In genomic region chr3:30788531-30788930, GRCm38 (mm10) we compare ENCODE assay signal across 18 mouse cellular contexts. TPM values are rescaled to one million over a fixed set of nuclear protein-coding genes. Genes with fewer than 3 reads are reported as not detected.
DNase-seq lines count a peak whose midpoint lies in the region; ATAC-seq and TF ChIP-seq lines count a peak whose summit lies in the region.
"Had no signal": no experiment of that assay in that cellular context is flagged by ENCODE, and none has a peak within 500 bp of the region (broad histone marks: within the 10 kb centered on the region; RNA-seq: fewer than 3 reads in every experiment).

No protein-coding gene starts in this region.

- WGBS in heart, adult 2 months, result 16% methylated on average over 5 of the region's 5 CpGs

- DNase-seq in heart, adult 2 months, result no peak
- no peak for DNase-seq in heart, postnatal 36 days
- peak; percentile 84 for DNase-seq in Muller cell, postnatal 12 days (ENCODE audit: inconsistent ontology term)
- peak; percentile 68 for DNase-seq in lung, postnatal 25 days (ENCODE audit: low spot score)
- no peak for DNase-seq in neural tube, embryonic 10.5 days (ENCODE audit: extremely low spot score, low spot score)
- DNase-seq: cerebellum, adult 9-11 months; kidney, postnatal 10 days had no signal

- TF ChIP-seq POLR2A in heart, adult 2 months (IDR thresholded peaks at IDR 0.05; ENCODE audit: insufficient read depth, low read depth, low read length), result no peak
- no peak for TF ChIP-seq POLR2A in ES-Bruce4 (IDR thresholded peaks at IDR 0.05; ENCODE audit: insufficient read depth, low read length)

- no peaks in the 10 kb centered on the region for H3K27me3 ChIP-seq in heart, adult 2 months (ENCODE audit: control insufficient read depth, insufficient read depth, low read length)
- no peaks in the 10 kb centered on the region for H3K27me3 ChIP-seq in ES-Bruce4 (ENCODE audit: control insufficient read depth, insufficient read depth, low read length, poor library complexity, severe bottlenecking)
- H3K27me3 ChIP-seq: embryonic facial prominence, embryonic 13.5 days had no signal

- no peaks in the 10 kb centered on the region for H3K79me2 ChIP-seq in heart, adult 2 months (replicated peaks; ENCODE audit: control insufficient read depth, insufficient read depth, low read length)

- H3K27ac ChIP-seq in heart, adult 2 months, result no peak overlapping the region
- peak overlapping the region; percentile 65; the same call in 1 of the 2 replicates for H3K27ac ChIP-seq in ES-Bruce4 (ENCODE audit: insufficient read depth, low read length)
- H3K27ac ChIP-seq: embryonic facial prominence, embryonic 13.5 days; liver, embryonic 12.5 days had no signal

- peak; percentile 32; the same call in 1 of the 2 replicates for TF ChIP-seq EP300 in heart, adult 2 months (IDR thresholded peaks at IDR 0.05; ENCODE audit: insufficient read depth, low read depth, low read length)
- TF ChIP-seq EP300 in ES-Bruce4 (IDR thresholded peaks at IDR 0.05; ENCODE audit: insufficient read depth, low read depth, low read length), result no peak

- no peak overlapping the region for H3K4me3 ChIP-seq in heart, adult 2 months
- H3K4me3 ChIP-seq in ES-Bruce4 (ENCODE audit: low read depth, low read length), result no peak overlapping the region
- H3K4me3 ChIP-seq: embryonic facial prominence, embryonic 13.5 days; liver, embryonic 12.5 days had no signal

- TF ChIP-seq CTCF in heart, adult 2 months (IDR thresholded peaks at IDR 0.05), result no peak
- no peak for TF ChIP-seq CTCF in ES-Bruce4 (IDR thresholded peaks at IDR 0.05; ENCODE audit: low read depth, low read length)

- no peaks in the 10 kb centered on the region for H3K9me3 ChIP-seq in ES-Bruce4 (replicated peaks; ENCODE audit: control insufficient read depth, insufficient read depth, low read length, poor library complexity, severe bottlenecking)
- H3K9me3 ChIP-seq: embryonic facial prominence, embryonic 13.5 days; liver, embryonic 12.5 days had no signal

- ATAC-seq in megakaryocyte, adult 5-6 weeks (ENCODE audit: poor library complexity, severe bottlenecking), result no peak
- ATAC-seq: activated CD4-positive, CD25-positive, alpha-beta regulatory T cell, adult 4 months; liver, embryonic 12.5 days had no signal

- H3K36me3 ChIP-seq in heart, adult 2 months (ENCODE audit: control insufficient read depth, insufficient read depth, low read length), result no peaks in the 10 kb centered on the region; the same call in 1 of the 2 replicates
- H3K36me3 ChIP-seq in ES-Bruce4 (ENCODE audit: control insufficient read depth, insufficient read depth, low read length, poor library complexity, severe bottlenecking), result no peaks in the 10 kb centered on the region
- H3K36me3 ChIP-seq: embryonic facial prominence, embryonic 13.5 days; liver, embryonic 12.5 days had no signal

- intact Hi-C loops in heart, adult 2 months (cut with DNase I), result no loop called here
- intact Hi-C loops in heart, postnatal 36 days (cut with DNase I), result loop anchor here (5.0 kb wide), 1 partner anchor 91 kb away; the partner anchor contains the start of gene Lrrc31

- no peak overlapping the region for H3K9ac ChIP-seq in heart, adult 2 months (ENCODE audit: low read depth, low read length)
- H3K9ac ChIP-seq in ES-Bruce4 (ENCODE audit: low read depth, poor library complexity, severe bottlenecking), result no peak overlapping the region
- H3K9ac ChIP-seq: embryonic facial prominence, embryonic 13.5 days; liver, embryonic 12.5 days had no signal

- H3K4me1 ChIP-seq in heart, adult 2 months (ENCODE audit: control insufficient read depth, insufficient read depth, low read length), result no peaks in the 10 kb centered on the region; the same call in 1 of the 2 replicates
- H3K4me1 ChIP-seq in ES-Bruce4 (ENCODE audit: control insufficient read depth, insufficient read depth, low read length), result peaks cover 2% of the 10 kb centered on the region
- H3K4me1 ChIP-seq: embryonic facial prominence, embryonic 13.5 days had no signal

RNA-seq across cellular contexts. Expression of gene Sec62, which starts 4.1 kb away (rescaled TPM):
- 10 to 100 TPM; 36.6 to 41.5 TPM for total RNA-seq in heart, adult 2 months (2021)
- 12.9 and 19.7 TPM in 2 replicates for polyA plus RNA-seq in heart, adult 2 months (2012; rRNA removed)
- 10 to 100 TPM; 41.4 to 43.2 TPM for total RNA-seq in heart, postnatal 36 days (2021)
- polyA plus RNA-seq in ES-Bruce4 (2011; ENCODE audit: insufficient read depth, insufficient read length, low read depth, missing spikeins), result 63.5 and 65.0 TPM in 2 replicates
- 82.5 and 94.5 TPM in 2 replicates for total RNA-seq in megakaryocyte, adult 5-6 weeks (2015)
- total RNA-seq in megakaryocyte, adult 5-6 weeks (2017), result 80.5 and 83.7 TPM in 2 replicates

RNA-seq across cellular contexts. Expression of gene Samd7, which starts 42.4 kb away (rescaled TPM):
- total RNA-seq in heart, adult 2 months (2021), result not detected
- not detected in 2 replicates for polyA plus RNA-seq in heart, adult 2 months (2012; rRNA removed)
- total RNA-seq in heart, postnatal 36 days (2021), result not detected
- not detected in 2 replicates for polyA plus RNA-seq in ES-Bruce4 (2011; ENCODE audit: insufficient read depth, insufficient read length, low read depth, missing spikeins)
- total RNA-seq in megakaryocyte, adult 5-6 weeks (2015), result not detected in 2 replicates
- not detected in 2 replicates for total RNA-seq in megakaryocyte, adult 5-6 weeks (2017)
- total RNA-seq: heart, adult 18-20 months; hematopoietic stem cell, adult 5-6 weeks; left cerebral cortex, postnatal 25 days; neutrophil, adult 5-6 weeks had no signal
- polyA plus RNA-seq: embryonic facial prominence, embryonic 13.5 days; forebrain, embryonic 11.5 days; intestine, embryonic 14.5 days; liver, embryonic 12.5 days had no signal

Comparison
In these comparisons a context has a peak if more than half of its experiments do, and no peak if none do; other contexts are left out.
1. DNase-seq: peak in Muller cell, postnatal 12 days (single experiment) and lung, postnatal 25 days (single experiment); none in heart, adult 2 months (0 of 2), heart, postnatal 36 days (0 of 2) and neural tube, embryonic 10.5 days (single experiment).